ENCODE assay signal across 22 mouse cellular contexts in genomic region chr2:131803801-131804200, GRCm38 (mm10). TPM values are rescaled to one million over a fixed set of nuclear protein-coding genes. Genes with fewer than 3 reads are reported as not detected.
DNase-seq lines count a peak whose midpoint lies in the region; ATAC-seq and TF ChIP-seq lines count a peak whose summit lies in the region.
"Had no signal": no experiment of that assay in that cellular context is flagged by ENCODE, and none has a peak within 500 bp of the region (broad histone marks: within the 10 kb centered on the region; RNA-seq: fewer than 3 reads in every experiment).

No protein-coding gene starts in this region.

- no peak overlapping the region for H3K9ac ChIP-seq in forebrain, embryonic 11.5 days (ENCODE audit: low read length)
- H3K9ac ChIP-seq in lung, embryonic 14.5 days: no peak overlapping the region
- no peak overlapping the region for H3K9ac ChIP-seq in kidney, embryonic 14.5 days (ENCODE audit: low read depth, low read length)
- H3K9ac ChIP-seq: embryonic facial prominence, embryonic 13.5 days; heart, embryonic 15.5 days; hindbrain, embryonic 14.5 days had no signal

- H3K36me3 ChIP-seq in forebrain, embryonic 11.5 days (ENCODE audit: control insufficient read depth, insufficient read depth, low read length): no peaks in the 10 kb centered on the region
- no peaks in the 10 kb centered on the region for H3K36me3 ChIP-seq in forebrain, embryonic 10.5 days (replicated peaks)
- no peaks in the 10 kb centered on the region for H3K36me3 ChIP-seq in lung, embryonic 14.5 days (ENCODE audit: insufficient read depth)
- no peaks in the 10 kb centered on the region for H3K36me3 ChIP-seq in midbrain, embryonic 10.5 days
- no peaks in the 10 kb centered on the region for H3K36me3 ChIP-seq in kidney, embryonic 14.5 days (ENCODE audit: control insufficient read depth, insufficient read depth, low read length)
- H3K36me3 ChIP-seq: embryonic facial prominence, embryonic 13.5 days; heart, embryonic 15.5 days; hindbrain, embryonic 10.5 days had no signal

- no peak overlapping the region for H3K4me3 ChIP-seq in forebrain, embryonic 11.5 days (ENCODE audit: low read depth, low read length)
- no peak overlapping the region for H3K4me3 ChIP-seq in forebrain, embryonic 10.5 days
- no peak overlapping the region for H3K4me3 ChIP-seq in lung, embryonic 14.5 days (ENCODE audit: low read depth, low read length)
- H3K4me3 ChIP-seq in brown adipose tissue, adult 24 weeks (ENCODE audit: insufficient read depth, low read depth, low read length): no peak overlapping the region
- no peak overlapping the region for H3K4me3 ChIP-seq in midbrain, embryonic 10.5 days
- no peak overlapping the region for H3K4me3 ChIP-seq in kidney, embryonic 14.5 days (ENCODE audit: low read length)
- H3K4me3 ChIP-seq: embryonic facial prominence, embryonic 13.5 days; heart, embryonic 15.5 days; hindbrain, embryonic 10.5 days had no signal

- 89% methylated on average over 3 of the region's 3 CpGs for WGBS in forebrain, embryonic 11.5 days
- 88% methylated on average over 3 of the region's 3 CpGs for WGBS in forebrain, embryonic 10.5 days
- WGBS in lung, embryonic 14.5 days: 45% methylated on average over 3 of the region's 3 CpGs
- 90% methylated on average over 3 of the region's 3 CpGs for WGBS in midbrain, embryonic 10.5 days
- WGBS in kidney, embryonic 14.5 days: 74% methylated on average over 3 of the region's 3 CpGs

- H3K9me3 ChIP-seq in forebrain, embryonic 11.5 days (ENCODE audit: control insufficient read depth, low read length): no peaks in the 10 kb centered on the region
- H3K9me3 ChIP-seq in forebrain, embryonic 10.5 days: no peaks in the 10 kb centered on the region
- no peaks in the 10 kb centered on the region for H3K9me3 ChIP-seq in lung, embryonic 14.5 days (ENCODE audit: low read depth, low read length)
- no peaks in the 10 kb centered on the region for H3K9me3 ChIP-seq in midbrain, embryonic 10.5 days (replicated peaks)
- H3K9me3 ChIP-seq in kidney, embryonic 14.5 days (ENCODE audit: control insufficient read depth, low read length): no peaks in the 10 kb centered on the region
- H3K9me3 ChIP-seq: embryonic facial prominence, embryonic 13.5 days; heart, embryonic 15.5 days; hindbrain, embryonic 10.5 days had no signal

- H3K27ac ChIP-seq in forebrain, embryonic 11.5 days (ENCODE audit: low read depth, low read length): no peak overlapping the region
- H3K27ac ChIP-seq in forebrain, embryonic 10.5 days: no peak overlapping the region
- H3K27ac ChIP-seq in lung, embryonic 14.5 days (ENCODE audit: low read depth): no peak overlapping the region
- H3K27ac ChIP-seq in brown adipose tissue, adult 24 weeks (replicated peaks; ENCODE audit: low read depth, low read length): peak overlapping the region; percentile 75
- no peak overlapping the region for H3K27ac ChIP-seq in midbrain, embryonic 10.5 days (replicated peaks)
- no peak overlapping the region for H3K27ac ChIP-seq in kidney, embryonic 14.5 days (ENCODE audit: low read depth, low read length)
- H3K27ac ChIP-seq: embryonic facial prominence, embryonic 13.5 days; heart, embryonic 15.5 days; hindbrain, embryonic 10.5 days; hindbrain, embryonic 14.5 days had no signal

- no peak overlapping the region for H3K4me2 ChIP-seq in forebrain, embryonic 11.5 days (ENCODE audit: low read depth, low read length, severe bottlenecking)
- H3K4me2 ChIP-seq in lung, embryonic 14.5 days: no peak overlapping the region
- H3K4me2 ChIP-seq in kidney, embryonic 14.5 days (replicated peaks; ENCODE audit: low read depth, low read length): no peak overlapping the region
- H3K4me2 ChIP-seq: embryonic facial prominence, embryonic 13.5 days; heart, embryonic 11.5 days; heart, embryonic 15.5 days; hindbrain, embryonic 14.5 days had no signal

- no peak for TF ChIP-seq CTCF in lung, embryonic 14.5 days (IDR thresholded peaks at IDR 0.05; ENCODE audit: low read depth)

- no peak for ATAC-seq in forebrain, embryonic 11.5 days (replicated peaks; ENCODE audit: low FRiP score)
- ATAC-seq in lung, embryonic 14.5 days (ENCODE audit: insufficient read depth): no peak
- ATAC-seq in kidney, embryonic 14.5 days (ENCODE audit: low FRiP score, low TSS enrichment): no peak
- ATAC-seq: forebrain, embryonic 14.5 days; intestine, embryonic 16.5 days had no signal

- no peaks in the 10 kb centered on the region for H3K4me1 ChIP-seq in forebrain, embryonic 11.5 days (replicated peaks; ENCODE audit: control insufficient read depth, insufficient read depth, low read length)
- H3K4me1 ChIP-seq in forebrain, embryonic 10.5 days: peaks cover 15% of the 10 kb centered on the region
- H3K4me1 ChIP-seq in lung, embryonic 14.5 days (ENCODE audit: insufficient read depth): no peaks in the 10 kb centered on the region
- peaks cover 15% of the 10 kb centered on the region for H3K4me1 ChIP-seq in brown adipose tissue, adult 24 weeks (ENCODE audit: control insufficient read depth, insufficient read depth, insufficient read length, low read length)
- peaks cover 4% of the 10 kb centered on the region for H3K4me1 ChIP-seq in midbrain, embryonic 10.5 days
- no peaks in the 10 kb centered on the region for H3K4me1 ChIP-seq in kidney, embryonic 14.5 days (ENCODE audit: control insufficient read depth, insufficient read depth, low read length)
- H3K4me1 ChIP-seq: heart, embryonic 15.5 days had no signal

- H3K27me3 ChIP-seq in forebrain, embryonic 11.5 days (ENCODE audit: control insufficient read depth, insufficient read depth, low read length): no peaks in the 10 kb centered on the region
- H3K27me3 ChIP-seq in forebrain, embryonic 10.5 days (ENCODE audit: poor library complexity, severe bottlenecking): no peaks in the 10 kb centered on the region
- no peaks in the 10 kb centered on the region for H3K27me3 ChIP-seq in lung, embryonic 14.5 days (ENCODE audit: insufficient read depth, low read length)
- no peaks in the 10 kb centered on the region for H3K27me3 ChIP-seq in midbrain, embryonic 10.5 days (ENCODE audit: low read depth, poor library complexity, severe bottlenecking)
- no peaks in the 10 kb centered on the region for H3K27me3 ChIP-seq in kidney, embryonic 14.5 days (ENCODE audit: control insufficient read depth, insufficient read depth, low read length)
- H3K27me3 ChIP-seq: embryonic facial prominence, embryonic 13.5 days; heart, embryonic 15.5 days had no signal

- peak; percentile 14 for DNase-seq in forebrain, embryonic 11.5 days (ENCODE audit: low spot score)
- no peak for DNase-seq in forebrain, embryonic 10.5 days (ENCODE audit: extremely low spot score, low spot score)
- DNase-seq in lung, embryonic 14.5 days: peak; percentile 37
- DNase-seq in lung, adult 18-20 months: no peak
- peak; percentile 61 for DNase-seq in adrenal gland, postnatal 10 days
- no peak for DNase-seq in midbrain, embryonic 10.5 days (ENCODE audit: low spot score)
- DNase-seq: cerebellum, adult 18-20 months; cerebellum, adult 9-11 months; cerebellum, postnatal 36 days had no signal

RNA-seq across cellular contexts. Expression of gene Erv3, which starts 55.7 kb away (rescaled TPM):
- not detected in 2 replicates for polyA plus RNA-seq in forebrain, embryonic 11.5 days (2014; fragmentation: Nextera tagmentation; extraction: Ambion mirVana)
- polyA plus RNA-seq in forebrain, embryonic 10.5 days (2016; fragmentation: Nextera tagmentation; extraction: Ambion mirVana): not detected in 2 replicates
- not detected in 2 replicates for polyA plus RNA-seq in lung, embryonic 14.5 days (2014; fragmentation: Nextera tagmentation; extraction: Ambion mirVana)
- not detected for total RNA-seq in adrenal gland, postnatal 10 days (2021)
- polyA plus RNA-seq in brown adipose tissue, adult 24 weeks (2012; ENCODE audit: insufficient read depth, insufficient read length, missing spikeins): not detected in 2 replicates
- polyA plus RNA-seq in midbrain, embryonic 10.5 days (2016; fragmentation: Nextera tagmentation; extraction: Ambion mirVana): not detected in 2 replicates
- polyA plus RNA-seq in kidney, embryonic 14.5 days (2014; fragmentation: Nextera tagmentation; extraction: Ambion mirVana): not detected in 2 replicates
- total RNA-seq: gastrocnemius, adult 8-10 months; heart, adult 18-20 months; heart, postnatal 25 days had no signal
- polyA plus RNA-seq: C2C12; embryonic facial prominence, embryonic 13.5 days; forebrain, embryonic 14.5 days; heart, embryonic 11.5 days; heart, embryonic 15.5 days; intestine, embryonic 16.5 days had no signal

Comparison
In these comparisons a context has a peak if more than half of its experiments do, and no peak if none do; other contexts are left out.
1. DNase-seq: peak in forebrain, embryonic 11.5 days (single experiment), lung, embryonic 14.5 days (single experiment) and adrenal gland, postnatal 10 days (single experiment); none in forebrain, embryonic 10.5 days (single experiment), lung, adult 18-20 months (0 of 2) and midbrain, embryonic 10.5 days (single experiment).